Mouse (Mus musculus): ENCODE data around the gene Arid2. TPM values are rescaled to one million over a fixed set of nuclear protein-coding genes. Genes with fewer than 3 reads are reported as not detected.

Gene Arid2
- total RNA-seq, 2 experiments from 2014 or later: 40.1 to 41.2 TPM

DNA sequence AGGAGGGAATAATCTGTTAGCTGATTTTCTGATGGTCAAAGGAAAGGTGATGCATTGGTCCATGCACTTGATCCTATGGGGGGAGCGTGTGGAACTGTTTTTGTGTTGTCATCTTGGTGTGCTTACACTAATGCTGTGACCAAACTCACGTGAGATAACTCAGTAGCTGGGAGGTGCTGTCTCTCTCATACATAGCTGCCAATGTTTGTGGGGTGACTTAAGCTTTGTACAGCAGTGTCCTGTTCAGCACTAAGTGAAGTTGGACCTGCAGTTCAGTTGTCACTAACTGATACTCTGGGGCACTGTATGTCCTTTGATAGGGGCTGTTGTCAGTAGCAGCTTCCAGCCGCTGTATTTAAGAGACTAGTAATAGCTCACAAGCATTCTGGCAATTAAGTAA lies 43.2 kb downstream of the Arid2 start:
- no peak for DNase-seq (ENCODE audit: low spot score in 2 of 2)
- intact Hi-C loops (cut with DNase I): no loop called here

DNA sequence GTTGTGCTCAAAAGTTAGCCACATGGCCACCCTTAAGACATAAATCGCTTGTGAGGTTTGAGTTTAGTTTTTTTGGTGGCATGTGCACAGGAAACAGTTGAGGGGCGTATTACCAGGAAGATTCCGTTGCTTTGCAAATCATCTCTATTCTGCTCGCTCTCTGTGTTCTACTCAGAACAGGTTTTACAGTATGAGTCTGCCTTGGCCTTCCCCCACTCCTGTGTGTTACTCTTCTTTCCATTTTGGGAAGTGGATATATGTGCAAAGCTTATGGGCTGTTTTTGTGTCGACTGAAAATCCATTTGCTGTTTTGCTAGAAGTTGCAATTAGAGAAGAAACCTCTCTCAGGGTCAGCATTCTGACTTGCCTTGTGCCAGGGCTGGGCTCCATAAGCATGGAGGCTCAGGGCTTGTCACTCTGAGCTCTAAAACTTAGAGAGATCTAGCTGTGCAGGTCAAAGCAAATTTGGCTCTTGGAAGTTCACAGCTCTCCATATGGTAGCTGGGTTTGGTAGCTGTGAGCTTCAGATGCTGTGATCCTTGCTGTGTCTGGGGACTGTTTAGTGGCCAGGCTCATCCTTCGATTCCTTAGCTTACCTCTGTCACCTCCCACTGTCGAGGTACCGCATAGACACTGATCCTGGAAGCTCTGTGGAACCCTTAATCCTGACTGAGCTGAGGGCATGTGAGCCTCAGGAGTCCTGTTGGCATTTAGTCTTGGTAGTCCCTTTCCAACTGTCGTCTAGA lies 45.3 kb downstream of the Arid2 start:
- intact Hi-C loops (cut with DNase I): no loop called here
- no peak for DNase-seq (ENCODE audit: low spot score in 2 of 2)

DNA sequence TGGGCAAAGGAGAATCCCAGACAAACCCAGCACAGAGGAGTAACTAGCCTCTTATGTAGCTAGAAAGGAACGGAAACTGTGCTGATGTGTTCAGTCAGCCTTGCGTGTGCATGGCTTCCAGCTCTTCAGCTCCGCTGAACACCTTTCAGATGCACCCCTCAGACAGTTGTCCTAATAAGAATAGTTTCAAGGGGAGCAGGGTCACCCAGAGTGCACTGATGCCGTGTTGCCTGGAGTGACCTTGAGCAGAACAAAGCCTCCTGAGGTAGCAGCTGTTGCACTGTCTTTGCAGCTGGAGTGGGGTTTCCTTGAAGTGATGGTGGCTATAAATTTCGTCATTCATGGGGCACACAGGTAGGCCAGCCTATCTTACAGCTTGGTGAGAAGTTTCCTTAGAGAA lies 46.0 kb downstream of the Arid2 start:
- DNase-seq (ENCODE audit: low spot score in 2 of 2): no peak
- intact Hi-C loops (cut with DNase I): no loop called here

DNA sequence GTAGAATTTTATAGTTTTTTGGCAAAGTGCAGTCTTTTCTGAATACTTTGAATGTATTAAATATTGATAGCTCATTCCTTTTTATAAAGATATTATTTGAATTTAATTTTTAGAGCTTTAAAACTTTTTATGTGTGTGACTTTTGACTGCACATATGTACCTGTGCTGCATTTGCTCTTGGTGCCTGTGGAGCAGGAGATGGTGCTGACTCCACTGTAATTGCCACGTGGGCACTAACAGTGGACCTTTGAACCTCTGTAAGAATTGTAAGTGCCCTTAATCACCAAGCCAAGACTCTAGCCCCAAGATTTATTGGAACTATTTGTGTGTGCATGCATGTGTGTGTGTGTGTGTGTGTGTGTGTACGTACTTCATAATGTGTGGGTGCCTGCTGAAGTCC lies 53.6 kb downstream of the Arid2 start:
- intact Hi-C loops (cut with DNase I): no loop called here
- DNase-seq (ENCODE audit: low spot score in 2 of 2): no peak

DNA sequence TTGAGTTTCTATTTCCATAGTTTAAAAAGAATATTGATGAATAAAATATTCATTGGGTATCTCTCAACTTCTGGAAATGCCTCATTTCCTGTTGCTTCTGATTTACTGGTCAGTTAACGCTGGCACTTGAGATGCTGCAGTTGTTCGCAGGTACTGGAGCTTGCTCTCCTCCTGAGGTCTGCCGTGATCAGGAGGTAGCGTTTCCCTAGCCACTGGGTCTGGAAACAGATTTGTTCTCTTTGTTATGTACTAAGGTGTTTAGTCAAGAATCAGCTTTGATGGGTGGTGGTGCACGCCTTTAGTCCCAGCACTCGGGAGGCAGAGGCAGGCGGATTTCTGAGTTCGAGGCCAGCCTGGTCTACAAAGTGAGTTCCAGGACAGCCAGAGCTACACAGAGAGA lies 54.8 kb downstream of the Arid2 start:
- intact Hi-C loops (cut with DNase I): no loop called here
- no peak for DNase-seq (ENCODE audit: low spot score in 2 of 2)

DNA sequence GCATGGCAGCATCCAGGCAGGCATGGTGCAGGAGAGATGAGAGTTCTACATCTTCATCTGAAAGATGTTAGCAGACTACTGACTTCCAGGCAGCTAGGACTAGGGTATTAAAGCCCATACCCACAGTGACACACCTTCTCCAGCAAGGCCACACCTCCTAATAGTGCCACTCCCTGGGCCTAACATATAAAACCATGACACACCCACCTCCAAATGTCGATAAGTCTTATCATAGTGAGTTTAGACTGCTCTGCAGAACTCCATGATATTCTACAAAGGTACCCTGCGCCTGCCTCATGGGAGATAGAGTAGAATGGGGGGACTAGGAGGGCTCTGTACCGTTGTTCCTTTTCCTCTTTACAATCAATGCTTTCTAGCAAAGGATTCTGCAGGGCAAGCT lies 55.6 kb downstream of the Arid2 start:
- no peak for DNase-seq (ENCODE audit: low spot score in 2 of 2)
- intact Hi-C loops (cut with DNase I): no loop called here

DNA sequence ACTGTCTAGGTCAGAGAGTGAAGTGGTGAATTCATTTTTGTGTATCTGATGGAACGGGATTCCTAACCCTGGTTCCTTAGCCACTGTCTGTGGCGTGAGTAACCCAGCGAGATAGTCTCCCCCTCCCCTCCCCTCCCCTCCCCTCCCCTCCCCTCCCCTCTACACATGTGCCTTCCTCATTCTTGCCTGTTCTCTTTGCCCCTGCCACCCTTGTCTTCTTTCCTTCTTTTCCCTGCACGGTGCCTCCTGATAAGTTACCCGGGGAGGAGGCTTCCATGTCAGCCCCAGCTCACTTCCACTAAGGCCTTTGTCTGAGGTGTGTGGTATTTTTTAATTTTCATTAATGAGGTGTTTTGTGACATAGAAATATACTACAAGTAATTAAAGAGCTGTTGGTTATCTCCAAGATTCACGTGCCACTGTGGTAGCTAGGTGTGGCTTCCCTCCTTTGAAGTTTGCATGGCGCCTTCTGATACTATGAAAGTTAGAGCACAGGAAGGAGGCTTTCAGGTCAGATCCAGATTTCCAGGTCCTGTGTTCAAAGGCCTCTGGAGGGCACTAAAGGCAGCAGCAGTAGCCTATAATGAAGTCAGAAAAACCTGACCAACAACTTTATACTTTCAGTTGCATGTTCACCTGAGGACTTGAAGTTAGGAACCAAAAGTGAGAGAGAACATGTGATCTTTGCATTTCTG lies 57.4 kb downstream of the Arid2 start:
- intact Hi-C loops (cut with DNase I): no loop called here
- DNase-seq (ENCODE audit: low spot score in 2 of 2): no peak

DNA sequence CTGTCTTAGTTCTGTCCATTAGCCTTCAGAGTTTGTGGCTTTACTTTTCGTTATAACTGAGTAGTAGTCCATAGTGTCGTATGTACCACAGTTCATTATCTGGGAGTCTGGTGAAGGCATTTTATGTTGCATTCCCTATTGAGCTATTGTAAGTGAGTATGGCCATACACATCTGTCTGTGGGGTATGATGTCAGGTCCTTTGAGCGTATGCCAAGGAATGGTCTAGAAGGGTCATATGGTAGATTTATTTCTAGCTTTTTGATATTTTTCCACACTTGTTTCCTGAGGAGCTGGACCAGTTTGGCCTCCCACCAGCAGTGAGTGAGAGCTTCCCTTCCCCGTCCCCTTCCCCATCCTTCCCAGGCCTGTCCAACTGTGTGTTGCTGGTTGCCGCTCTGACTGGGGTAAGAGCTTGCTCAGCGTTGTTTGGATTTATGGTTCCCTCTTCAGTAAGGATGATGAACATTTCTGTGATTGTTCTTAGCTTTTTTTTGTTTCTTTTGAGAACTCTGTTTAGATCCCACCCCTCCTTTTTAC lies 58.1 kb downstream of the Arid2 start:
- intact Hi-C loops (cut with DNase I): no loop called here
- DNase-seq (ENCODE audit: low spot score in 2 of 2): no peak

DNA sequence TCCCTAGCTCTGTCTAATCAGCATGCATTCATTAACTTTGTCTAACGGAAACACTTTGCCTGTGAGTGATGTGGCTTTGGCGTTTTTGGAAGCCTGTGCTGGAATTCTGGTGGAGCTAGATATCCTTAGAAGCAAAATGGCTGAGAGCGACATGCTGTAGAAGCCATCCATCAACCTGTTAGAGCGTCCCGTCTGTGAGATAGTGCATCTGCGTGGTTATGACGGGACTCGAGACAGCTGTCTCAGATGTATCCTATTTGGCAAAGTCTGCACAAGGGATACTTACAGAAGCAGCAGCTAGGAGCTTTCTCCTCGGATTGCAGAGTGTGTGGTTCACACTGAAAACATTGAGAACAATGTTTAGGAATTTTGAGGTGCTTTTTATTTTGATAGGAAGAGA lies 64.1 kb downstream of the Arid2 start:
- intact Hi-C loops (cut with DNase I): no loop called here
- DNase-seq (ENCODE audit: low spot score in 2 of 2): no peak

DNA sequence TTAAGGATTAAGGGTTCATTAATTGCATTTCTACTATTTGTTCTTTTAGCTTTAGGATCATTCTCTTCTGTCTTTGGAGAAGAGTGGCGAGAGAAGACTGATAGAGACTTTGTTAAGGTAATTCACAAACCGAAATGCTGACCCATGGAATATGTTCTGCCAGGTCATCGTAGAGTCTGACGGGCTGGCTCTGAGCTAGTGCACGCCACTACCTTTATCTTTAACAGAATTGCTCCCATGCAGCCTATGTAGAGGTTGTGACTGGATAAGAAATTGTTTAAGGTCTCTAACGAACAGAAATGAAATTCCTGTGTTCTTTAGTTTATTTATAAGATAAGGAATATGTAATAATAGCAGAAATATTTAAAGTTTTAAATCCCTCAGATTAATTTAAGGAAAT lies 71.6 kb downstream of the Arid2 start:
- DNase-seq (ENCODE audit: low spot score in 2 of 2): no peak
- intact Hi-C loops (cut with DNase I): no loop called here

DNA sequence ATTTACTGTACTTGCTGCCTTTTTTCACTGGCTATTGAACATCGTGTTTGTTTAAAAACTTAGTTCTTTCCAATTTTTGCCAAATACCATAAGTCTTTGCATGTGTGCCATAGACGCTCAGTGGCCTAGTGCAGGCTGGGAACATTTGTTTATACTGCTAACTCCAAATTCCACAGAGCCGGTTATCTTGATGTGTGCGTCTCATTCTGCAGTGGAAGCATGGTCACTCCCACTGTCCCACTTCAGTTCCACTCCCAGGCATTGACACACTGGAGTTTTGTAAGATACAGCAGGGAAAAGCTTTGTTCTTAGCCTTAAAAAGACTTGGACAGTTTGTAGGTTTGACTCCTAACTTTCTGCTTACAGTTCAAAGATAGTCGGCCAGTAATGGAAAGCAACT lies 73.3 kb downstream of the Arid2 start:
- intact Hi-C loops (cut with DNase I): no loop called here

DNA sequence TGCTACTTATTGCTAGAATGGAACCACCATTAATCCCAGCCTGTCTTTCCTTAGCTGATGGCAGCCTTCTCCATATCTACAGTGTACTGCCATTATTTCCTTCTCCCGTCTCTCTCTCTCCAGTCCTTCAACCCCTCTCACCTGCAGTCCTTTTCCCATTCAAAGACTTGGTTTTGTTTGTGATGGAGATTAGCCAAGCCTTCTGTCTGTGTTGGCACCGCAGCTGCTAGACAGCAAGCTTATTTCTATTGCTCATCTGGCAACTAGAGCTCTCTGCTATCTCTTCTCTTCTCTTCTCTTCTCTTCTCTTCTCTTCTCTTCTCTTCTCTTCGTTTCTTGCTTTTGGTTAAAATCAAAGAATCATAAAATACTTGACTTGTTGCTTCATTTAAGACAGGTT lies 78.0 kb downstream of the Arid2 start:
- intact Hi-C loops (cut with DNase I): no loop called here
- DNase-seq (ENCODE audit: low spot score in 2 of 2): no peak

More for the DNA sequence above, 73.3 kb downstream of the Arid2 start:
- DNase-seq (ENCODE audit: low spot score in 2 of 2): no peak

DNA sequence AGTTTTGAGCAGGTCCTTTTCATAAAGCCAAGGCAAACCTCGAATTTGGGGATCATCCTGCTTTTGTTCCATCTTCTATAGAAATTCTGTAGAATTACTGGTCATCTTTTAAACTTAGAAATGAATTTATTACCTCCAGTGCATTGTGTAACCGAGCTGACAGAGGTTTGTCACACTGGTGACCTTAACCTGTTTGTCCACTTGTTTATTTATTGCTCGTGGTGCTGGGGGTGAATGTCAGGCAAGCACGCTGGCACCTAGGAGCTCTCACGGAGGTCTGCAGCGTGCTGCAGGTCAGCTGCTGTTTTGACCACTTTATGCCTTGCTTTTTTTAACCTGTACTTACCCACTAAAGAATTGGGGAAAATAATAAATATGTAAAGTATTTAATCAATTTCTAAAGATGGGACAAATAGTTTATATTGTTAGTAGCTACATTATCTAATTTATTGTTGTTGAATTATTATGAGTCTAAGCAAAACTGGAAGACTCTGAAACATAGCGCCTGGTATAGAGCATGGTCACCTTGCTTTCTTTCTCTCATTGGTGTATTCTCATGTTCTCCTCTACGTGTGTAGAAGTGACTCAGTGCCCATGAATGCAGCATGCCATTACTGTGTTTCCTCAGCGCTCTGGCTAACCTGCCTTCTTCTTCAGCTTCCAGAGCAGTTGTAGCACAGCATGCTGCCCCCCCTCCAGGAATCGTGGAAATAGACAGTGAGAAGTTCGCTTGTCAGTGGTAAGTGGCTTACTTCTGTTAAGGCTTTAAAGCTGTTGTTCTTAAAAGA lies 79.1 kb downstream of the Arid2 start:
- no peak for DNase-seq (ENCODE audit: low spot score in 2 of 2)
- intact Hi-C loops (cut with DNase I): no loop called here

DNA sequence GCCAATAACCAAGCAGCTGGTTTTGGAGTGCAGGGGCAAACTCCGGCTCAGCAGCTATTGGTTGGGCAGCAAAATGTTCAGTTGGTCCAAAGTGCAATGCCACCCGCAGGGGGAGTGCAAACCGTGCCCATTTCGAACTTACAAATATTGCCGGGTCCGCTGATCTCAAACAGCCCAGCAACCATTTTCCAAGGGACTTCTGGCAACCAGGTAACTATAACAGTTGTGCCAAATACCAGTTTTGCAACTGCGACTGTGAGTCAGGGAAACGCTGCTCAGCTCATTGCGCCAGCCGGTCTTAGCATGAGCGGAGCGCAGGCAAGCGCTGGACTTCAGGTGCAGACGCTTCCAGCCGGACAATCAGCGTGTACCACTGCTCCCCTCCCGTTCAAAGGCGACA lies 84.0 kb downstream of the Arid2 start:
- DNase-seq (ENCODE audit: low spot score in 2 of 2): no peak
- intact Hi-C loops (cut with DNase I): no loop called here

DNA sequence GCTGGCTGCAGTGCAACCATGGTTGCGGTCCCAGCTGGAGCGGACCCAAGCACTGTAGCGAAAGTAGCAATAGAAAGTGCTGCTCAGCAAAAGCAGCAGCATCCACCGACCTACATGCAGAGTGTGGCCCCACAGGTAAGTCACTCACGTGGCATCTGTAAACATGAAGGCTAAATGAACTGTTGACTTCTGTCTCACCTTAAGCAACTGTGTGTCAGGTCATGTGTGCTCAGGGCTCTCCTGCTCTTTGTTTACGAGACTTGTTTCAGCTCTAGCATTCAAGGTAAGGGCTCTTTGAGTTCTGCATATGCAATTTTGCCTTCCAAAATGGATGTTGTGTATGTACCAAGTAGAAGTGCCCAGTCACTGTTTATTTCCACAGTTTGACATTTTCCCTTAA lies 85.3 kb downstream of the Arid2 start:
- intact Hi-C loops (cut with DNase I): no loop called here
- DNase-seq (ENCODE audit: low spot score in 2 of 2): no peak

DNA sequence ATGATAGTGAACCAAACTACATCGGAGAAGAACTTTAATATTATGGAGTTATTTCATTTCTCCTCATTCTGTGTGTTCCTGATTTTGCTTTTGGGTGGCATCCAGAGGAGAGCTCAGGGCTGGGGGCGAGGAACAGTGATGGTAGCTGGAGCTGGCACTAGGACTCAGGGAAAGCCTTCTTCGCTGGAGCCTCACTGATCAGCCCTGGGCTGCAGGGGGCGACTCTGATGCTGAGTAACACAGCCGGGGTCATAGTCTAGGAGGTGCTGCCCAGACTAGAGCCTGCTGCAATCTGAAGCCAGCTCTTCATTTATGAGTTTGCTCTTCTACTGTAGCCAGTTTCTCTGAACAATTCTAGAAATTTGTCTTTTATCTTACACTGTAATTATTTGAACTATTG lies 85.8 kb downstream of the Arid2 start:
- intact Hi-C loops (cut with DNase I): no loop called here
- no peak for DNase-seq (ENCODE audit: low spot score in 2 of 2)

DNA sequence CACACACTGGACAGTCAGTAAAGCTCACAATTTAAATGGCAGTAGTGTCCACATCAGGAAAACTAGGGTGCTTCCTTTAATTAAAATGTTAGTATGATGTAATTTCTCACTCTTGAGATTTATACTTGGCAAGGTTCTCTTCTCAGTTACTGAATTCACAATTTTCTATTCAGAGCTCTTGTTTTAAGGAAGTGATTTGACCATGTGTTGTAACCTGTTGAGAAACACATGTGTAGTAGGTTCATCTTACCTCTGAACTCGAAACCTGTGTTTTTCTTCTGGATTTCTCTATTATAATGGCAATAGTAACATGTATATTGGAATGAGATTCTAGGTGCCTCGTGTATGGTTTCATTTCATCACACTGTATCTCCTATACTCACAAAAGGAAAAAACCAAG lies 88.9 kb downstream of the Arid2 start:
- DNase-seq (ENCODE audit: low spot score in 2 of 2): no peak
- intact Hi-C loops (cut with DNase I): no loop called here

DNA sequence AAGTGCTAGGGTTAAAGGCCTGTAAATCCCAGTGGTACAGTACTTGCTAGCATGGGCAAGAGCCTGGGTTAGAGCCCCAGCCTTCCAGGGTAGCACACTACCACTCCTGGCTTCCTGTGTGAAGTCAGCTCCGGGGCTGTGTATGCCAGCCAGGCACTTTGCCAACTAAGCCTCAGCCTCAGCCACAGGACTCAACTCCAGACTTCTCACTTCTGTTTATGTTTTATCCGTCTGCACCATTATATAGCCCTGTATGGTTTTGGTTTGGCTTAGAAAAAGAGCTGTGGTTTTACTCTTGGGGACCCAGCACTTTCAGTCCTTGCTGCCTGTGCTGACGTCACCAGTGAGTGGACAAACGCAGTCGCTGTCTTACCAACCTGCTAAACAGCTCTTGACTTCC lies 89.9 kb downstream of the Arid2 start:
- intact Hi-C loops (cut with DNase I): no loop called here
- DNase-seq (ENCODE audit: low spot score in 2 of 2): no peak

DNA sequence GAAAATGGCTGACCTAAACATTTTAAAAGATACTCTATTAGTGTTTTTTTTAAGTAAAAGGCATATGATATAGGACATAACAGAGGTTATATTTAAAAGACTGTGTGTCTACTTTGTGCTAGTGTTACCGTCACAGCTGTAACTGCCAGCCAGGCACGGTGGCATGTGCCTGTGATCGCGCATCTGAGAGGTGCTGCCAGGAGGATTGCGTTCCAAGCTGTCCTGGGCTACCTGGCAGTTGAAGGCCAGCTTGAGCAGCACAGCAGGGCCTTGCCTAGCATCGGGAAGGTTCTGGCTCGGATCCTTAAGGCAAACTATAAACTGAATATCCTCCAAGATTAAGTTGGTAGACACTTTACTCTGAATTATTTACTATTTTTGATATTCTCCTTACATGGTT lies 90.4 kb downstream of the Arid2 start:
- DNase-seq (ENCODE audit: low spot score in 2 of 2): no peak
- intact Hi-C loops (cut with DNase I): no loop called here

DNA sequence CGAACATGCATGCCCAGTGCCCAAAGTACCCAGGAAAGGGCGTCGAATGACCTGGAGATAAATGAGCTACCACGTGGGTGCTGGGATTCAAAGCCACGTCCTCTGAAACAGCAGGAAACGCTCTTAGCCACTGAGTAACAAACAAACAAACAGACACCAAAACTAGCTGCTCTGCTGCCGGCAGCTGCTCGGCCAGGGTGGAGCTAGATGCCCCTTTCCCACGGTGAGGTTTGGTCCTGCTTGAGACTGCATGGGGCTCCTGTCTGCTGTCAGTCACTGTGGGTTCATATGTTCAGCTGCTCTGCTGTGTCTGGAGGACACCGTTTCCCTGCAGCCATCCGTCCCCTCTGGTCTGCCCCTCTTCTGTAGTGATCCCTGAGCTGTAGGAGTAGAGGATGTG lies 94.9 kb downstream of the Arid2 start:
- intact Hi-C loops (cut with DNase I): no loop called here
- DNase-seq (ENCODE audit: low spot score in 2 of 2): no peak
